Mouse (Mus musculus): Measurements from ENCODE around the gene Krtap10-10. TPM values are rescaled to one million over a fixed set of nuclear protein-coding genes. Genes with fewer than 3 reads are reported as not detected.

Gene Krtap10-10
- polyA plus RNA-seq (2017; shearing (Covaris generic)) = not detected

GRCm38 (mm10) chr10:77835647-77836046 lies at the start of gene Krtap10-10:
Gene Krtap10-10, plus strand, starts transcription at chr10:77835947.

GRCm38 (mm10) chr10:77787876-77788275 lies 47.9 kb upstream of the Krtap10-10 start, which contains the start of gene Gm7137:
Gene Gm7137, minus strand, starts transcription at chr10:77788200.

GRCm38 (mm10) chr10:77794976-77795375 lies 40.8 kb upstream of the Krtap10-10 start, which contains the start of gene Gm9639:
Gene Gm9639, minus strand, starts transcription at chr10:77795076.

DNA sequence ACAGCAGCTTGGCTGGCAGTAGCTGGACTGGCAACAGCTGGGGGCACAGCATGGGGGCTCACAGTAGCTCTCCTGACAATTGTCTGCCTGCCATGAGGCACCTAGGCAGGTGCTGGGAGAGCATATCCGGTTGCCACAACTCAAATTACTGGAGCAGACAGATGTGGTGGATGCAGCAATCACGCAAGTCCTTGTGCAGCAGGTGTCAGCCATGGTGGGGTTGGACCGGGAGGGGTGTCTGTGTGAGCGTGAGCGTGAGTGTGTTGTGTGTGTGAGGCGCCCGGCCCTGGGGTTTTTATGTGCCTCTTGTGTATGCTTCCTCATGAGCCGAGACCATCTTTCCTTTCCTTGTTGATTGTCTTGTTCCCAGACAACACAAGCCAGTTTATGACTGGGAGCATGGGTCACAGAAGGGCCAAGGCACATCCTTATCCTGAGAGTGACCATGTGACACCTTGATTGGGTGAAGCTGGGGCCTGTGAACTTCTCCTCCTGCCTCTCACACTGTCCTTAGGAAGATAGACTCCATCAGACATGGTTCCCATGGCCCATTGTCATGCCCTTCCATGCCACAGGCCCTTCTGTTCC lies 36.7 kb upstream of the Krtap10-10 start, which contains the start of gene Gm19668:
Gene Gm19668 (minus strand): TSS at position 213 of the 588 bp plus-strand sequence.

DNA sequence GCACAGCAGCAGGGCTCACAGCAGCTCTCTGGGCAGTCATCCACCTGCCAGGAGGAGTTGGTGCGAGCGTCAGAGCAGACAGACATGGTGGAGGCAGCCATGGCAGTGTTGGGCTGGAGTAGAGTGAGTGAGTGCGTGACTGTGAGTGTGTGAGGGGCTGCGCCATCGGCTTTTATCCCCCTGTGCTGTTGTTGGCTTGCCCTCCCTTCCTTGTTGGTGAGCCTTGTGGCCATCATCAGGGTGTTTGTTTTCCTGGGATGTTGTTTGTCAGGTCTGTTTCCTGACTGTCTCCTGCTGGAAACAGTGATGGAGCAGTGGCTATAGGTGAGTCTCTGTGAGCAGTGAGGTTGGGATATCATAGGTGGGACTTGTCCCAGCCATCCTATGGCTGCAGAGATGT lies 24.0 kb upstream of the Krtap10-10 start, which contains the start of gene Gm9507:
Gene Gm9507 (minus strand): TSS at position 101 of the 400 bp plus-strand sequence.

DNA sequence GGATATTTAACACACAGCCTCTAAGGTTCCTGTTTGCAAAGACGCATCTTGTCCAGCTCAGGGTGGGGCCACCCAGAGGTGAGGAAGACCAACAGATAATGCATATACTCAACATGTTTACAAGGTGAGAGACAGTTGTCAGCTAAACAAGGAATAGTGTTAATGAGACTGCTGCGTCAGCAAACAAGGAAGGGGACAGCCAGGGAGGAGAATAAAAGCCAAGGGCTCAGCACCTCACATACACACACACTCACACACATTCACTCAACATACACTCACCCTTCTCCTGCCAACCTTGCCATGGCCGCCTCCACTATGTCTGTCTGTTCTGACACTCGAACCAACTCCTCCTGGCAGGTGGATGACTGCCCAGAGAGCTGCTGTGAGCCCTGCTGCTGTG lies 21.4 kb upstream of the Krtap10-10 start, which contains the start of gene Gm2696:
Gene Gm2696 (plus strand): TSS at position 301 of the 400 bp plus-strand sequence.

DNA sequence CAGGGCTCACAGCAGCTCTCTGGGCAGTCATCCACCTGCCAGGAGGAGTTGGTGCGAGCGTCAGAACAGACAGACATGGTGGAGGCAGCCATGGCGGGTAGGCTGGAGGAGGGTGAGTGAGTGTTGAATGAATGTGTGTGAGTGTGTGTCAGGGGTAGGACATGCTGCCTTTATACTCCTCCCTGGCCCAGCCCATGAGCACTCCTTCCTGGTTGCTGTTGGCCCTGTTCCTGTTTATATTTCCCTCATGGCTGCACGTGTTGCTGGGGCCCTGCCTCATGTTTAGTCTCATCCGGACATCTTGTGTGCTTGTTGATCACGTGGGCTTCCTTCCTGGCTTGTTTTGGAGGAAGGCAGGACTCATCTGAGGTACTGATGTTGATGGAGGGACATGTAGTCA lies 8.8 kb upstream of the Krtap10-10 start, which contains the start of gene Krtap10-4:
Gene Krtap10-4 (minus strand): TSS at position 145 of the 400 bp plus-strand sequence.

DNA sequence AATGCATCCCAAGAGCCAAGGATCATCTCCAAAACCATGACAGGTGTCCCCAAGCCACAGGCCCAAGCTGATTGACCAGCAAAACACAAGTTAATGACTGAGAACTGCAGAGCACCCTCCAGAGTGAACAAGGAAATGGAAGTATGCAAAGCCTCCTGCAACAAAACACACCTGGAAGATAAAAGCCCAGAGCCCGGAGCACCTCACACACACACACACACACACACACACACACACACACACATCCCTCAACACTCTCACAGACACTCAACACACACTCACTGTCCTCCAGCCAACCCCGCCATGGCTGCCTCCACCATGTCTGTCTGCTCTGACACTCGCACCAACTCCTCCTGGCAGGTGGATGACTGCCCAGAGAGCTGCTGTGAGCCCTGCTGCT lies 10.8 kb downstream of the Krtap10-10 start, which contains the start of gene Gm36176:
Gene Gm36176 (plus strand): TSS at position 301 of the 400 bp plus-strand sequence.

GRCm38 (mm10) chr10:77852559-77852958 lies 16.8 kb downstream of the Krtap10-10 start, which contains the start of gene Gm10318:
Gene Gm10318, plus strand, starts transcription at chr10:77852859.

GRCm38 (mm10) chr10:77861675-77862074 lies 25.9 kb downstream of the Krtap10-10 start, which contains the start of gene Gm3285:
Gene Gm3285, plus strand, starts transcription at chr10:77861975.

Other genes starting within 250 kb of the Krtap10-10 start
- gene Sumo3, start 229.8 kb upstream of the Krtap10-10 start, polyA plus RNA-seq (2017; shearing (Covaris generic)) = 133 TPM
- not detected for gene Gm49325, start 229.8 kb upstream of the Krtap10-10 start, polyA plus RNA-seq (2017; shearing (Covaris generic))
- 75.8 TPM for gene Ube2g2, start 213.7 kb upstream of the Krtap10-10 start, polyA plus RNA-seq (2017; shearing (Covaris generic))
- 0.69 TPM for gene Tspear, start 149.4 kb upstream of the Krtap10-10 start, polyA plus RNA-seq (2017; shearing (Covaris generic))
- not detected for gene Gm19402, start 145.2 kb upstream of the Krtap10-10 start, polyA plus RNA-seq (2017; shearing (Covaris generic))
- gene Gm9508, start 138.7 kb upstream of the Krtap10-10 start, polyA plus RNA-seq (2017; shearing (Covaris generic)) = not detected
- not detected for gene Gm10272, start 129.3 kb upstream of the Krtap10-10 start, polyA plus RNA-seq (2017; shearing (Covaris generic))
- gene Gm10024, start 124.5 kb upstream of the Krtap10-10 start, polyA plus RNA-seq (2017; shearing (Covaris generic)) = not detected
- not detected for gene Gm10142, start 120.1 kb upstream of the Krtap10-10 start, polyA plus RNA-seq (2017; shearing (Covaris generic))
- not detected for gene Krtap12-1, start 115.3 kb upstream of the Krtap10-10 start, polyA plus RNA-seq (2017; shearing (Covaris generic))
- not detected for gene Gm10100, start 109.5 kb upstream of the Krtap10-10 start, polyA plus RNA-seq (2017; shearing (Covaris generic))
- gene Gm18596, start 93.3 kb upstream of the Krtap10-10 start, polyA plus RNA-seq (2017; shearing (Covaris generic)) = not detected
- not detected for gene Gm9736, start 84.6 kb upstream of the Krtap10-10 start, polyA plus RNA-seq (2017; shearing (Covaris generic))
- gene Gm3233, start 76.3 kb upstream of the Krtap10-10 start, polyA plus RNA-seq (2017; shearing (Covaris generic)) = not detected
- not detected for gene Gm3238, start 64.6 kb upstream of the Krtap10-10 start, polyA plus RNA-seq (2017; shearing (Covaris generic))
- not detected for gene Gm7138, start 59.0 kb upstream of the Krtap10-10 start, polyA plus RNA-seq (2017; shearing (Covaris generic))
- gene Gm3250, start 53.4 kb upstream of the Krtap10-10 start, polyA plus RNA-seq (2017; shearing (Covaris generic)) = not detected
- gene Gm7137, start 47.7 kb upstream of the Krtap10-10 start, polyA plus RNA-seq (2017; shearing (Covaris generic)) = not detected
- gene Gm9639, start 40.9 kb upstream of the Krtap10-10 start, polyA plus RNA-seq (2017; shearing (Covaris generic)) = not detected
- gene Gm19668, start 36.8 kb upstream of the Krtap10-10 start, polyA plus RNA-seq (2017; shearing (Covaris generic)) = not detected
- not detected for gene Gm9507, start 24.1 kb upstream of the Krtap10-10 start, polyA plus RNA-seq (2017; shearing (Covaris generic))
- gene Gm2696, start 21.3 kb upstream of the Krtap10-10 start, polyA plus RNA-seq (2017; shearing (Covaris generic)) = not detected
- not detected for gene Krtap10-4, start 8.9 kb upstream of the Krtap10-10 start, polyA plus RNA-seq (2017; shearing (Covaris generic))
- gene Gm36176, start 10.9 kb downstream of the Krtap10-10 start, polyA plus RNA-seq (2017; shearing (Covaris generic)) = not detected
- gene Gm10318, start 16.9 kb downstream of the Krtap10-10 start, polyA plus RNA-seq (2017; shearing (Covaris generic)) = not detected
- not detected for gene Gm3285, start 26.0 kb downstream of the Krtap10-10 start, polyA plus RNA-seq (2017; shearing (Covaris generic))
- not detected for gene Lrrc3, start 66.6 kb downstream of the Krtap10-10 start, polyA plus RNA-seq (2017; shearing (Covaris generic))
- gene Trpm2, start 134.6 kb downstream of the Krtap10-10 start, polyA plus RNA-seq (2017; shearing (Covaris generic)) = 0.71 TPM
- 11.9 TPM for gene 1810043G02Rik, start 142.6 kb downstream of the Krtap10-10 start, polyA plus RNA-seq (2017; shearing (Covaris generic))
- 111 TPM for gene Pfkl, start 174.1 kb downstream of the Krtap10-10 start, polyA plus RNA-seq (2017; shearing (Covaris generic))
- not detected for gene Dnmt3l, start 206.0 kb downstream of the Krtap10-10 start, polyA plus RNA-seq (2017; shearing (Covaris generic))
- gene Aire, start 207.7 kb downstream of the Krtap10-10 start, polyA plus RNA-seq (2017; shearing (Covaris generic)) = 0.62 TPM
- gene Icosl, start 233.4 kb downstream of the Krtap10-10 start, polyA plus RNA-seq (2017; shearing (Covaris generic)) = 13.2 TPM